Mouse (Mus musculus) kidney, adult 2 months (tissue): ENCODE results near the gene Ntm.

Experiments
- CTCF ChIP-seq: fragments of 200-500 bp; conservative IDR thresholded peaks from 2 replicates; pipeline ENCODE4 v1.5.1; 2011; ENCODE audit warnings: low read depth, mild to moderate bottlenecking, control low read depth, low read length, moderate library complexity, mixed read lengths; ENCODE audit not compliant: insufficient read depth, insufficient read length
- POLR2A ChIP-seq: fragments of 200-500 bp; IDR thresholded peaks from one replicate; pipeline ENCODE4 v1.6.1; 2011; ENCODE audit warnings: low read depth, low read length, control low read depth

- TF ChIP-seq CTCF (no peak), POLR2A (no peak)
Measured at GRCm38 (mm10) chr9:29433910-29434309, 529.0 kb downstream of the Ntm start.
